Mouse (Mus musculus) CH12.LX (cell line): Measurements from ENCODE around the gene E130114P18Rik. TPM values are rescaled to one million over a fixed set of nuclear protein-coding genes. Genes with fewer than 3 reads are reported as not detected.

Experiments
- DNase-seq: peaks from one replicate; pipeline ENCODE4 v3.0.0-alpha.2; 2013; ENCODE audit errors: extremely low read depth
- H3K27ac ChIP-seq: 2 replicates; pipeline ENCODE4 v1.5.1; 2012; ENCODE audit warnings: low read depth, mild to moderate bottlenecking, control low read depth, moderate library complexity; ENCODE audit not compliant: insufficient read depth
- H3K27me3 ChIP-seq: replicated peaks from 2 replicates; pipeline ENCODE3; 2012; ENCODE audit warnings: inconsistent platforms
- H3K36me3 ChIP-seq, 2 experiments: replicated peaks in 1 of 2; 2 replicates each; pipeline versions ENCODE3 to v1.6.1; 2012; ENCODE audit warnings: inconsistent platforms in 1 of 2, low read length in 1 of 2, mild to moderate bottlenecking in 1 of 2, mixed read lengths in 1 of 2, moderate library complexity in 1 of 2; ENCODE audit not compliant: control insufficient read depth in 1 of 2, insufficient read depth in 1 of 2
- H3K4me1 ChIP-seq, 2 experiments: 2 replicates each; pipeline ENCODE4 v1.6.1; 2012; ENCODE audit warnings: inconsistent platforms in 1 of 2, moderate library complexity in 1 of 2; ENCODE audit not compliant: insufficient read depth in 2 of 2, control insufficient read depth in 1 of 2
- H3K4me2 ChIP-seq: 2 replicates; pipeline ENCODE4 v1.6.1; 2012; ENCODE audit warnings: low read depth, mild to moderate bottlenecking, control low read depth; ENCODE audit not compliant: poor library complexity, insufficient read depth, severe bottlenecking
- H3K4me3 ChIP-seq, 3 experiments: fragments of 150-350 bp in 1 of 3; sonication (generic) in 1 of 3; replicated peaks in 1 of 3; 2 replicates each; pipeline versions ENCODE3 to v1.5.1; 2011 to 2012; ENCODE audit warnings: low read depth in 2 of 3, low read length in 2 of 3, mild to moderate bottlenecking in 2 of 3, moderate library complexity in 2 of 3, control low read depth in 1 of 3, improper control_type of control experiment in 1 of 3, inconsistent platforms in 1 of 3, mixed read lengths in 1 of 3; ENCODE audit not compliant: poor library complexity in 1 of 3
- H3K79me2 ChIP-seq: replicated peaks from 2 replicates; pipeline ENCODE4 v1.6.1; 2012; ENCODE audit warnings: mild to moderate bottlenecking, moderate library complexity; ENCODE audit not compliant: control insufficient read depth, poor library complexity, insufficient read depth, severe bottlenecking; ENCODE audit errors: extremely low read depth
- H3K9ac ChIP-seq: 2 replicates; pipeline ENCODE4 v1.6.1; 2012; ENCODE audit warnings: low read depth, mild to moderate bottlenecking, control low read depth, moderate library complexity; ENCODE audit not compliant: insufficient read depth
- H3K9me3 ChIP-seq: replicated peaks from 2 replicates; pipeline ENCODE3; 2012; ENCODE audit warnings: low read length, inconsistent platforms, mixed read lengths
- BHLHE40 ChIP-seq: IDR thresholded peaks from 2 replicates; pipeline ENCODE4 v1.6.1; 2011; ENCODE audit warnings: mild to moderate bottlenecking, low read depth, low read length, improper control_type of control experiment
- CHD1 ChIP-seq: IDR thresholded peaks from 2 replicates; pipeline ENCODE4 v1.6.1; 2012; ENCODE audit warnings: low read depth, low read length, improper control_type of control experiment, inconsistent platforms
- CHD2 ChIP-seq: IDR thresholded peaks from 2 replicates; pipeline ENCODE4 v1.6.1; 2011; ENCODE audit warnings: low read length, improper control_type of control experiment
- CTCF ChIP-seq, 2 experiments: IDR thresholded peaks in 1 of 2; conservative IDR thresholded peaks in 1 of 2; 2 replicates each; pipeline ENCODE4 v1.5.1; 2011 to 2012; ENCODE audit warnings: low read depth in 2 of 2, low read length in 2 of 2, improper control_type of control experiment in 1 of 2, inconsistent platforms in 1 of 2, mild to moderate bottlenecking in 1 of 2, moderate library complexity in 1 of 2
- ELF1 ChIP-seq: IDR thresholded peaks from 2 replicates; pipeline ENCODE4 v1.6.1; 2014; ENCODE audit warnings: low read depth, mild to moderate bottlenecking, inconsistent platforms, low read length, improper control_type of control experiment
- ETS1 ChIP-seq: conservative IDR thresholded peaks from 2 replicates; pipeline ENCODE4 v1.6.1; 2012; ENCODE audit warnings: low read depth, mild to moderate bottlenecking, inconsistent platforms, low read length, improper control_type of control experiment, moderate library complexity
- GABPA ChIP-seq: IDR thresholded peaks from 2 replicates; pipeline ENCODE4 v1.6.1; 2012; ENCODE audit warnings: low read depth, low read length, improper control_type of control experiment, inconsistent platforms; ENCODE audit not compliant: insufficient replicate concordance
- JUN ChIP-seq: IDR thresholded peaks from 2 replicates; pipeline ENCODE4 v1.6.1; 2011; ENCODE audit warnings: low read depth, mild to moderate bottlenecking, low read length, improper control_type of control experiment, moderate library complexity; ENCODE audit not compliant: insufficient read depth
- JUND ChIP-seq: conservative IDR thresholded peaks from 2 replicates; pipeline ENCODE4 v1.6.1; 2011; ENCODE audit warnings: low read depth, low read length, improper control_type of control experiment
- MAX ChIP-seq: IDR thresholded peaks from 2 replicates; pipeline ENCODE4 v1.6.1; 2011; ENCODE audit warnings: low read length, improper control_type of control experiment
- MYC ChIP-seq: IDR thresholded peaks from 2 replicates; pipeline ENCODE4 v1.6.1; 2011; ENCODE audit warnings: low read depth, mild to moderate bottlenecking, improper control_type of control experiment, low read length
- NRF1 ChIP-seq: IDR thresholded peaks from 2 replicates; pipeline ENCODE4 v1.6.1; 2014; ENCODE audit warnings: low read depth, mild to moderate bottlenecking, inconsistent platforms, low read length, improper control_type of control experiment, moderate library complexity
- PAX5 ChIP-seq: IDR thresholded peaks from 2 replicates; pipeline ENCODE4 v1.6.1; 2012; ENCODE audit warnings: low read length, inconsistent platforms, mixed read lengths
- POLR2A ChIP-seq: IDR thresholded peaks from 2 replicates; pipeline ENCODE4 v1.6.1; 2011; ENCODE audit warnings: low read depth, mild to moderate bottlenecking, improper control_type of control experiment, low read length
- RAD21 ChIP-seq: IDR thresholded peaks from 2 replicates; pipeline ENCODE4 v1.6.1; 2011; ENCODE audit warnings: low read depth, mild to moderate bottlenecking, low read length, improper control_type of control experiment, moderate library complexity
- SIN3A ChIP-seq: IDR thresholded peaks from 2 replicates; pipeline ENCODE4 v1.6.1; 2012; ENCODE audit warnings: low read length, improper control_type of control experiment, inconsistent platforms
- SMC3 ChIP-seq: IDR thresholded peaks from 2 replicates; pipeline ENCODE4 v1.6.1; 2011; ENCODE audit warnings: low read depth, low read length, improper control_type of control experiment
- TBP ChIP-seq: conservative IDR thresholded peaks from 2 replicates; pipeline ENCODE4 v1.6.1; 2011; ENCODE audit warnings: low read depth, low read length, improper control_type of control experiment
- USF1 ChIP-seq: IDR thresholded peaks from 2 replicates; pipeline ENCODE4 v1.6.1; 2014; ENCODE audit warnings: low read depth, mild to moderate bottlenecking, inconsistent platforms, low read length, improper control_type of control experiment
- USF2 ChIP-seq: conservative IDR thresholded peaks from 2 replicates; pipeline ENCODE4 v1.6.1; 2011; ENCODE audit warnings: low read depth, low read length, improper control_type of control experiment
- ZKSCAN1 ChIP-seq: IDR thresholded peaks from 2 replicates; pipeline ENCODE4 v1.6.1; 2012; ENCODE audit warnings: low read depth, inconsistent platforms, low read length, improper control_type of control experiment, borderline replicate concordance
- ZNF384 ChIP-seq: IDR thresholded peaks from 2 replicates; pipeline ENCODE4 v1.6.1; 2012; ENCODE audit warnings: low read depth, low read length, improper control_type of control experiment, inconsistent platforms
- dilution Hi-C: fragments of 300-500 bp; cut with MboI; formaldehyde crosslinking; loops from 2 replicates; pipeline ENCODE4 v1.14.3; 2020; ENCODE audit warnings: low sequenced_read_pairs; ENCODE audit not compliant: extremely low pct_unique_long_range_greater_than_20kb, extremely low pct_ligation_motif_present
- in situ Hi-C: fragments of 300-500 bp; cut with MboI; formaldehyde crosslinking; loops from 3 replicates; pipeline ENCODE4 v1.14.3; 2019; ENCODE audit warnings: low sequenced_read_pairs, low pct_ligation_motif_present, low pct_unique_long_range_greater_than_20kb, mixed read lengths
- polyA plus RNA-seq: library from polyadenylated mRNA; unstranded; fragments of >175 nt; gene quantifications from 2 replicates; pipeline ENCODE4 v1.2.1, GENCODE M21; 2012; ENCODE audit warnings: low read depth; ENCODE audit not compliant: insufficient read length
- total RNA-seq, 2 experiments: library from RNA; depleted of rRNA; stranded (reverse); fragments of 300-350 nt in 1 of 2; fragments of >200 nt in 1 of 2; gene quantifications; 2 replicates each; pipeline ENCODE4 v1.2.3; 2012 to 2014

Gene E130114P18Rik
- total and polyA plus RNA-seq, 3 experiments = not detected

- Histone ChIP-seq H3K4me1 (no peaks in the 10 kb centered on the region), H3K9me3 (peaks cover 48% of the 10 kb centered on the region), H3K4me2 (no peak overlapping the region), H3K27ac (no peak overlapping the region), H3K36me3 (no peaks in the 10 kb centered on the region), H3K79me2 (no peaks in the 10 kb centered on the region), H3K27me3 (no peaks in the 10 kb centered on the region), H3K9ac (no peak overlapping the region), H3K4me3 (no peak overlapping the region)
- dilution Hi-C loops = no loop called here
- no peak for DNase-seq
- in situ Hi-C loops = no loop called here
- TF ChIP-seq JUN (no peak), CTCF (conservative IDR thresholded peaks at IDR 0.05 in 1 of 2, IDR thresholded peaks at IDR 0.05 in 1 of 2; ENCODE audit: low read depth in 2 of 2, low read length in 2 of 2) (no peak), TBP (no peak), GABPA (no peak), SIN3A (no peak), POLR2A (no peak), RAD21 (no peak), PAX5 (no peak)
Observed at GRCm38 (mm10) chr4:97600875-97601835, 176.7 kb downstream of the E130114P18Rik start.

- no peak overlapping the region for H3K4me2 ChIP-seq
- DNase-seq = no peak
- H3K36me3 ChIP-seq = no peaks in the 10 kb centered on the region
- in situ Hi-C loops (no loop called here), dilution Hi-C loops (no loop called here)
- H3K27me3 ChIP-seq = no peaks in the 10 kb centered on the region
- no peaks in the 10 kb centered on the region for H3K4me1 ChIP-seq
- H3K79me2 ChIP-seq = no peaks in the 10 kb centered on the region
- TF ChIP-seq BHLHE40 (no peak), ZNF384 (no peak), CHD2 (no peak), JUND (no peak), RAD21 (no peak), PAX5 (no peak), CHD1 (no peak), CTCF (conservative IDR thresholded peaks at IDR 0.05 in 1 of 2, IDR thresholded peaks at IDR 0.05 in 1 of 2; ENCODE audit: low read depth in 2 of 2, low read length in 2 of 2) (no peak), ELF1 (no peak), USF1 (no peak), MYC (no peak), USF2 (no peak), NRF1 (no peak), GABPA (no peak), SMC3 (no peak), MAX (no peak), ZKSCAN1 (no peak), ETS1 (no peak)
- H3K27ac ChIP-seq = no peak overlapping the region
- H3K9ac ChIP-seq = no peak overlapping the region
- H3K4me3 ChIP-seq = no peak overlapping the region
- peaks cover 62% of the 10 kb centered on the region for H3K9me3 ChIP-seq
Observed at GRCm38 (mm10) chr4:97597443-97597842, 180.4 kb downstream of the E130114P18Rik start.
